Mouse (Mus musculus) central nervous system, embryonic 18 days (tissue): ENCODE data around the gene Rin3. TPM values are rescaled to one million over a fixed set of nuclear protein-coding genes. Genes with fewer than 3 reads are reported as not detected.

ENCODE experiments used
- polyA plus RNA-seq: library from polyadenylated mRNA; depleted of rRNA; stranded (reverse); fragments of >200 nt; gene quantifications from 2 replicates; pipeline ENCODE4 v1.2.3, GENCODE M21; 2012; rRNA removed

Gene Rin3
- polyA plus RNA-seq, result 1.4 and 1.6 TPM in 2 replicates

GRCm38 (mm10) chr12:102282763-102283482 lies at the start of gene Rin3:
TSS of gene Rin3 (plus strand) at chr12:102283048.

DNA sequence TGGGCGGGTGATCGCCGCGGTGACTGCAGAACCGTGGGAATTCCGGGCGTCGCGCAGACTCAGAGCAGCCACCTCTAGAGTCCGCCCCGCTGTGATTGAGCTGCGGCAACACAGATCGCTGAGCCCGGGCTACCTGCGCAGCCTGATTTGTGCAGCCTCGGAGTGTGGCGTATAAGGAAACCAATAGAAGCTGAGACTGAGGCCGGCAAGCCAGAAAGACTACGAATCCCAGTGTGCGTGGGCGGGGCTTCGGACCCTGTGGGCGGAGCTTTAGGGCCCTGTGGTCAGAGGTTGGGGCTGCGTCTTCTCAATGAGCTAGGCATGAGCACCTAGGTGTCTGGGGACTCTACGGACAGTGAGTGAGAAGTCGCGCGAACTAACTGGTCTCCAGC lies 156.8 kb downstream of the Rin3 start, which contains the start of gene Lgmn:
Gene Lgmn (minus strand): TSS at position 182 of the 392 bp plus-strand sequence.

Other genes starting within 250 kb of the Rin3 start
- 3.0 TPM in 2 replicates for gene Slc24a4, start 154.3 kb upstream of the Rin3 start, polyA plus RNA-seq
- gene Lgmn, start 156.8 kb downstream of the Rin3 start, polyA plus RNA-seq, result 59.8 and 61.8 TPM in 2 replicates
- 24.4 and 25.7 TPM in 2 replicates for gene Golga5, start 186.1 kb downstream of the Rin3 start, polyA plus RNA-seq